Mouse (Mus musculus): Measurements from ENCODE around the gene Zdhhc14.
"Not testable (repeated sequence)": the region's sequence is repeated elsewhere in the genome, so short reads cannot be mapped to it uniquely, and the experiment has no call there.

Gene Zdhhc14

GRCm38 (mm10) chr17:5582937-5583336 lies 90.6 kb downstream of the Zdhhc14 start:
- in situ Hi-C loops (cut with MboI; ENCODE audit: low pct_unique_long_range_greater_than_20kb in 1 of 2, low sequenced_read_pairs in 2 of 2, unreplicated experiment in 1 of 2) = no loop called here

GRCm38 (mm10) chr17:5583472-5584145 lies 91.3 kb downstream of the Zdhhc14 start:
- in situ Hi-C loops (cut with MboI; ENCODE audit: low pct_unique_long_range_greater_than_20kb in 1 of 2, low sequenced_read_pairs in 2 of 2, unreplicated experiment in 1 of 2) = no loop called here

GRCm38 (mm10) chr17:5591604-5592209 lies 99.3 kb downstream of the Zdhhc14 start:
- in situ Hi-C loops (cut with MboI; ENCODE audit: low pct_unique_long_range_greater_than_20kb in 1 of 2, low sequenced_read_pairs in 2 of 2, unreplicated experiment in 1 of 2) = no loop called here

GRCm38 (mm10) chr17:5593071-5593470 lies 100.7 kb downstream of the Zdhhc14 start:
- in situ Hi-C loops (cut with MboI; ENCODE audit: low pct_unique_long_range_greater_than_20kb in 1 of 2, low sequenced_read_pairs in 2 of 2, unreplicated experiment in 1 of 2) = no loop called here

GRCm38 (mm10) chr17:5595068-5595467 lies 102.7 kb downstream of the Zdhhc14 start:
- in situ Hi-C loops (cut with MboI; ENCODE audit: low pct_unique_long_range_greater_than_20kb in 1 of 2, low sequenced_read_pairs in 2 of 2, unreplicated experiment in 1 of 2) = no loop called here

- in situ Hi-C loops (cut with MboI; ENCODE audit: low pct_unique_long_range_greater_than_20kb in 1 of 2, low sequenced_read_pairs in 2 of 2, unreplicated experiment in 1 of 2) = no loop called here
Measured at GRCm38 (mm10) chr17:5596490-5596889, 104.1 kb downstream of the Zdhhc14 start.

GRCm38 (mm10) chr17:5598999-5599398 lies 106.6 kb downstream of the Zdhhc14 start:
- in situ Hi-C loops (cut with MboI; ENCODE audit: low pct_unique_long_range_greater_than_20kb in 1 of 2, low sequenced_read_pairs in 2 of 2, unreplicated experiment in 1 of 2) = no loop called here

- in situ Hi-C loops (cut with MboI; ENCODE audit: low pct_unique_long_range_greater_than_20kb in 1 of 2, low sequenced_read_pairs in 2 of 2, unreplicated experiment in 1 of 2) = no loop called here
Measured at GRCm38 (mm10) chr17:5600505-5601027, 108.2 kb downstream of the Zdhhc14 start.

GRCm38 (mm10) chr17:5601953-5602352 lies 109.6 kb downstream of the Zdhhc14 start:
- in situ Hi-C loops (cut with MboI; ENCODE audit: low pct_unique_long_range_greater_than_20kb in 1 of 2, low sequenced_read_pairs in 2 of 2, unreplicated experiment in 1 of 2) = no loop called here

GRCm38 (mm10) chr17:5606151-5606591 lies 113.8 kb downstream of the Zdhhc14 start:
- in situ Hi-C loops (cut with MboI; ENCODE audit: low pct_unique_long_range_greater_than_20kb in 1 of 2, low sequenced_read_pairs in 2 of 2, unreplicated experiment in 1 of 2) = no loop called here

- in situ Hi-C loops (cut with MboI; ENCODE audit: low pct_unique_long_range_greater_than_20kb in 1 of 2, low sequenced_read_pairs in 2 of 2, unreplicated experiment in 1 of 2) = no loop called here
Measured at GRCm38 (mm10) chr17:5607352-5607751, 115.0 kb downstream of the Zdhhc14 start.

GRCm38 (mm10) chr17:5609875-5610552 lies 117.7 kb downstream of the Zdhhc14 start:
- in situ Hi-C loops (cut with MboI; ENCODE audit: low pct_unique_long_range_greater_than_20kb in 1 of 2, low sequenced_read_pairs in 2 of 2, unreplicated experiment in 1 of 2) = no loop called here

- in situ Hi-C loops (cut with MboI; ENCODE audit: low pct_unique_long_range_greater_than_20kb in 1 of 2, low sequenced_read_pairs in 2 of 2, unreplicated experiment in 1 of 2) = no loop called here
Measured at GRCm38 (mm10) chr17:5612236-5612635, 119.9 kb downstream of the Zdhhc14 start.

- in situ Hi-C loops (cut with MboI; ENCODE audit: low pct_unique_long_range_greater_than_20kb in 1 of 2, low sequenced_read_pairs in 2 of 2, unreplicated experiment in 1 of 2) = no loop called here
Measured at GRCm38 (mm10) chr17:5614771-5615318, 122.5 kb downstream of the Zdhhc14 start.

GRCm38 (mm10) chr17:5621626-5622591 lies 129.6 kb downstream of the Zdhhc14 start:
- in situ Hi-C loops (cut with MboI; ENCODE audit: low pct_unique_long_range_greater_than_20kb in 1 of 2, low sequenced_read_pairs in 2 of 2, unreplicated experiment in 1 of 2) = no loop called here

GRCm38 (mm10) chr17:5622764-5623163 lies 130.4 kb downstream of the Zdhhc14 start:
- in situ Hi-C loops (cut with MboI; ENCODE audit: low pct_unique_long_range_greater_than_20kb in 1 of 2, low sequenced_read_pairs in 2 of 2, unreplicated experiment in 1 of 2) = no loop called here

- in situ Hi-C loops (cut with MboI; ENCODE audit: low pct_unique_long_range_greater_than_20kb in 1 of 2, low sequenced_read_pairs in 2 of 2, unreplicated experiment in 1 of 2) = no loop called here
Measured at GRCm38 (mm10) chr17:5623181-5623580, 130.8 kb downstream of the Zdhhc14 start.

- in situ Hi-C loops (cut with MboI; ENCODE audit: low pct_unique_long_range_greater_than_20kb in 1 of 2, low sequenced_read_pairs in 2 of 2, unreplicated experiment in 1 of 2) = not testable (repeated sequence)
Measured at GRCm38 (mm10) chr17:5624815-5625214, 132.5 kb downstream of the Zdhhc14 start.

Data from mouse embryonic stem cell (cell line).